Mouse (Mus musculus): ENCODE measurements around the gene Baiap2l1. TPM values are rescaled to one million over a fixed set of nuclear protein-coding genes. Genes with fewer than 3 reads are reported as not detected.

Baiap2l1 gene
- polyA plus RNA-seq, 1 experiment from 2014 or later, result 1.2 TPM

DNA sequence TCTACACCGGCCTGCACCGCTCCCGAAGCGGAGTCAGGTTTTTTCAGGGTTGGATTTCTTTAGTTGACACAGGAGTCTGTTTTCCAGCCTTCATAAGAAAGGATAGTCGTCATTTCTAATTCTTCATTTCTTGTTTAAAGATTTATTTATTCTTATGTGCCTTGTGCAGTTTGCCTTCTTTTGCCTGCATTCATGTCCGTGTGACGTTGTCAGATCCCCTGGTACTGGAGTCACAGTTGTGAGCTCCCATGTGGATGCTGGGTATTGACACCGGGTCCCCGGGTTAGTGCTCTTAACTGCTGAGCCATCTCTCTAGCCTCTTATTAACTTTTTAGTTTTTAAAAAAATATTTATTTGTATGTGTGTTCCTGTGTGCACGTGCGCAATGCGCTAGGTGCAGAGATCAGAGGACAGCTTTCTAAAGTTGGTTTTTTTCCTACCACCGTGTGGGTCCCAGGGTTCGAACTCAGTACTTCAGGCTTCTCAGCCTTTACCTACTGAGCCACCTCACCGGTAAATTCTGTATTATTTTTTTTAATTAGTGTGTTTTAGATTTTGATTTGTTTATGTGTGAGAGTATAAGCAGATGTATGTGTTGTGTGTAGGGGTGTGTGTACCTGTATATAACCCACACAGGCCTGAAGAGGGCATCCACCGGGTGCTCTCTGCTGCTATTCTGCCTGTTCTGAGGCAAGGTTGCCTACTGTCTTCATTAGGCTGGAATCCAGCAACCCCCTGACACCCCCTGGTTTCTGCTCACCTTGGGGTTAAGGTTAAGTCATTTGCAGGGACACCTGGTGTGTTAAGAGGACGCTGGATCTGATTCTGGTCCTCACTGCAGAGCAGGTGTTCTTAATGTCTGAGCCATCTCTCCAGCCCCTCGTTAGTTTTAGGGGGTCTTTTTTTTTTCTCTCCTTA is 133.8 kb downstream of the Baiap2l1 start:
- H3K36me3 ChIP-seq (ENCODE audit: control insufficient read depth, insufficient read depth, low read length), result no peaks in the 10 kb centered on the region
- peak overlapping the region; percentile 49 for H3K4me3 ChIP-seq (ENCODE audit: low read depth, low read length)
- H3K4me2 ChIP-seq (ENCODE audit: low read length), result peak overlapping the region; percentile 62
- H3K9ac ChIP-seq (ENCODE audit: low read depth, low read length), result peak overlapping the region; percentile 61
- no peaks in the 10 kb centered on the region for H3K9me3 ChIP-seq (replicated peaks; ENCODE audit: control insufficient read depth, low read length, poor library complexity, severe bottlenecking)
- H3K27me3 ChIP-seq (ENCODE audit: control insufficient read depth, insufficient read depth, low read depth, low read length), result no peaks in the 10 kb centered on the region
- peak; percentile 44; the same call in 1 of the 2 replicates for ATAC-seq
- WGBS, result 24% methylated on average over 18 of the region's 18 CpGs
- H3K4me1 ChIP-seq (ENCODE audit: control insufficient read depth, insufficient read depth, low read length), result peaks cover 18% of the 10 kb centered on the region
- H3K27ac ChIP-seq (ENCODE audit: low read length), result peak overlapping the region; percentile 68

DNA sequence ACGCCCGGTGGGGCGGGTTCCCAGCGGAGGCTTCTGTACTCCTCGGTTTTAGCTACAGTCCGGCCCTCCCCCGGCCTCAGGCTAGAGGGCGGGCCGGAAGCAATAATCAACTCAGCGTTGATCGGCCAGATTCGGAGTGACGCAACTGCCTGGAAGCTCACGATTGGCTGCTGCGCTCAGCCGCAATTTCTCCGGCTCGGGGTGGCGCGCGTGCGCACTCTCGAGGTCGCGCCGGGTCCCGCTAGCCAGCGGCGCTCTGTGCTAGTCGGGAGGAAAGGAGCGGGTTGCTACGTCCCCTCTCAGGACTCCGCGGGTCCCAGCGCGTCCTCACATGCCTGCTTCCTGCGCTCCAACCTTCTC is 134.4 kb downstream of the Baiap2l1 start, which contains the start of gene Tecpr1:
Gene Tecpr1, minus strand, starts transcription at position 113 of the 360 bp plus-strand sequence.
- WGBS, result 0% methylated on average over 36 of the region's 37 CpGs
- Histone ChIP-seq H3K9me3 (replicated peaks; ENCODE audit: control insufficient read depth, low read length, poor library complexity, severe bottlenecking) (no peaks in the 10 kb centered on the region), H3K4me1 (ENCODE audit: control insufficient read depth, insufficient read depth, low read length) (peaks cover 18% of the 10 kb centered on the region), H3K4me3 (ENCODE audit: low read depth, low read length) (peak within 1 kb of the TSS; percentile 49), H3K4me2 (ENCODE audit: low read length) (peak within 1 kb of the TSS; percentile 89), H3K27me3 (ENCODE audit: control insufficient read depth, insufficient read depth, low read depth, low read length) (no peaks in the 10 kb centered on the region), H3K9ac (ENCODE audit: low read depth, low read length) (peak within 1 kb of the TSS; percentile 85), H3K36me3 (ENCODE audit: control insufficient read depth, insufficient read depth, low read length) (no peaks in the 10 kb centered on the region), H3K27ac (ENCODE audit: low read length) (peak within 1 kb of the TSS; percentile 68)
- ATAC-seq, result peak; percentile 96

DNA sequence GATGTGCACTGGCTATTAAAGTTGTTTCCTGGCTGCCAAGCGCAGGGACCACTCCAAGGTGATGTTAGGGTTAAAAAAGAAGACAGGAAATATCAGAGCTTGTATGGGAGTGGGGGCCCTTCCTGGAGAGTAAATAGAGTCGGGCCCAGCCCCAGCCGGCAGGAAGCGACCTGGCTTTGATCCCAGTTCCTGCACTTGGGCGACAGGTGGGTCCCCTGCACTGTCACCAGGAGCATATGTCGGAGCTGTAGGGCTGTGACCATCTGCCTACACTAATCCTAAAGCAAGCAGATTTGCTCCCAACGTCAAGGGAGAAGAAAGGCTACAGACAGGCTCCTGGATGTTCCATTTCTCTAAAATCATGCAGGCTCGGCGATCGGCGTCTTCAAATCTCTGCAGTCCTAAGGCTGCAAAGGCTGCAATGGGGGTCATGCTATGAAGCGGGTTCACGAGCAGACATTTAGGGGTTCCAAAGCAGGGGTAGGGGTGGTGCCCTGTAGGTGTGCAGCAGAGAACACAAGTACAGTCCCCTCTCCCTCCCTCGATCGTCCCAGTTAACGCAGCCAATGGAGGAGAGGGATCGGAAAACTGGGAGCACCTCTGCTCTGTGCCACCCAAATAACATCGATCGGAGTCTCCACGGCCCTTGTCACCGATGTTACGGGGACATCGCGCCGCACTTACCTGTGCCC is 135.0 kb downstream of the Baiap2l1 start:
- H3K36me3 ChIP-seq (ENCODE audit: control insufficient read depth, insufficient read depth, low read length), result no peaks in the 10 kb centered on the region
- H3K27ac ChIP-seq (ENCODE audit: low read length), result peak overlapping the region; percentile 68
- WGBS, result 4% methylated on average over 25 of the region's 25 CpGs
- H3K4me3 ChIP-seq (ENCODE audit: low read depth, low read length), result peak overlapping the region; percentile 49
- no peaks in the 10 kb centered on the region for H3K27me3 ChIP-seq (ENCODE audit: control insufficient read depth, insufficient read depth, low read depth, low read length)
- H3K9me3 ChIP-seq (replicated peaks; ENCODE audit: control insufficient read depth, low read length, poor library complexity, severe bottlenecking), result no peaks in the 10 kb centered on the region
- peak; percentile 74; the same call in 1 of the 2 replicates for ATAC-seq
- peak overlapping the region; percentile 89 for H3K4me2 ChIP-seq (ENCODE audit: low read length)
- H3K4me1 ChIP-seq (ENCODE audit: control insufficient read depth, insufficient read depth, low read length), result peaks cover 18% of the 10 kb centered on the region
- H3K9ac ChIP-seq (ENCODE audit: low read depth, low read length), result peak overlapping the region; percentile 85

DNA sequence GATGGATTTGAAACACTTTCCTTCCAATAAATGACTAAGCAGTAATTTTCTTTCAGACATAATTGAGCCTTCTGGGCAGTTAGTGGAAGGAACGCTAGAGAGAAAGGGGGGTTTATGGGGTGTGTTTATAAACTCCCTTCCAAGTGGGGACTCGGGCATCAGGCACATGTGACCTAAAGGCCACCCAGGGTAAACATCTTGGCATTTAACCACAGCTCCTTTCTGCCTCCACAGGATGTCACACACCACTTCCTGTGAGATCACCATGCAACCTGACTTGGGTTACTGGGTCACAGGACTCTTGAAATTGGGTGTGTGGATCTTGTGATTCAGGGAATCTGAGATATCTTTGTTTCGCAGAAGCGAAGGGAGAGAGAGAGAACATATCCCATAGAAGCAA is 136.6 kb downstream of the Baiap2l1 start:
- Histone ChIP-seq H3K27ac (ENCODE audit: low read length) (no peak overlapping the region), H3K9ac (ENCODE audit: low read depth, low read length) (no peak overlapping the region), H3K9me3 (replicated peaks; ENCODE audit: control insufficient read depth, low read length, poor library complexity, severe bottlenecking) (no peaks in the 10 kb centered on the region), H3K27me3 (ENCODE audit: control insufficient read depth, insufficient read depth, low read depth, low read length) (no peaks in the 10 kb centered on the region), H3K4me3 (ENCODE audit: low read depth, low read length) (no peak overlapping the region), H3K4me1 (ENCODE audit: control insufficient read depth, insufficient read depth, low read length) (peaks cover 18% of the 10 kb centered on the region), H3K4me2 (ENCODE audit: low read length) (no peak overlapping the region), H3K36me3 (ENCODE audit: control insufficient read depth, insufficient read depth, low read length) (no peaks in the 10 kb centered on the region; the same call in 1 of the 2 replicates)
- WGBS, result 77% methylated on average over 4 of the region's 4 CpGs
- no peak for ATAC-seq

- Histone ChIP-seq H3K4me1 (ENCODE audit: control insufficient read depth, insufficient read depth, low read length) (peaks cover 18% of the 10 kb centered on the region), H3K36me3 (ENCODE audit: control insufficient read depth, insufficient read depth, low read length) (peaks cover 2% of the 10 kb centered on the region; the same call in 1 of the 2 replicates), H3K27me3 (ENCODE audit: control insufficient read depth, insufficient read depth, low read depth, low read length) (no peaks in the 10 kb centered on the region), H3K9me3 (replicated peaks; ENCODE audit: control insufficient read depth, low read length, poor library complexity, severe bottlenecking) (no peaks in the 10 kb centered on the region), H3K27ac (ENCODE audit: low read length) (no peak overlapping the region), H3K4me3 (ENCODE audit: low read depth, low read length) (no peak overlapping the region), H3K4me2 (ENCODE audit: low read length) (no peak overlapping the region), H3K9ac (ENCODE audit: low read depth, low read length) (no peak overlapping the region)
- 79% methylated on average over 5 of the region's 5 CpGs for WGBS
- no peak for ATAC-seq
Observed at GRCm38 (mm10) chr5:144219936-144220335, 138.0 kb downstream of the Baiap2l1 start.

GRCm38 (mm10) chr5:144219306-144219705 is 138.6 kb downstream of the Baiap2l1 start:
- WGBS, result 77% methylated on average over 12 of the region's 12 CpGs
- Histone ChIP-seq H3K9me3 (replicated peaks; ENCODE audit: control insufficient read depth, low read length, poor library complexity, severe bottlenecking) (no peaks in the 10 kb centered on the region), H3K4me2 (ENCODE audit: low read length) (no peak overlapping the region), H3K4me1 (ENCODE audit: control insufficient read depth, insufficient read depth, low read length) (peaks cover 14% of the 10 kb centered on the region), H3K27me3 (ENCODE audit: control insufficient read depth, insufficient read depth, low read depth, low read length) (no peaks in the 10 kb centered on the region), H3K36me3 (ENCODE audit: control insufficient read depth, insufficient read depth, low read length) (peaks cover 2% of the 10 kb centered on the region), H3K4me3 (ENCODE audit: low read depth, low read length) (no peak overlapping the region), H3K27ac (ENCODE audit: low read length) (no peak overlapping the region), H3K9ac (ENCODE audit: low read depth, low read length) (no peak overlapping the region)
- no peak for ATAC-seq

GRCm38 (mm10) chr5:144218061-144218460 is 139.9 kb downstream of the Baiap2l1 start:
- H3K9ac ChIP-seq (ENCODE audit: low read depth, low read length), result no peak overlapping the region
- no peak overlapping the region for H3K27ac ChIP-seq (ENCODE audit: low read length)
- no peak overlapping the region for H3K4me3 ChIP-seq (ENCODE audit: low read depth, low read length)
- H3K4me2 ChIP-seq (ENCODE audit: low read length), result no peak overlapping the region
- ATAC-seq, result no peak
- H3K27me3 ChIP-seq (ENCODE audit: control insufficient read depth, insufficient read depth, low read depth, low read length), result no peaks in the 10 kb centered on the region
- H3K4me1 ChIP-seq (ENCODE audit: control insufficient read depth, insufficient read depth, low read length), result peaks cover 11% of the 10 kb centered on the region
- WGBS, result 89% methylated on average over 7 of the region's 7 CpGs
- H3K36me3 ChIP-seq (ENCODE audit: control insufficient read depth, insufficient read depth, low read length), result peaks cover 7% of the 10 kb centered on the region
- no peaks in the 10 kb centered on the region for H3K9me3 ChIP-seq (replicated peaks; ENCODE audit: control insufficient read depth, low read length, poor library complexity, severe bottlenecking)

GRCm38 (mm10) chr5:144215992-144216391 is 141.9 kb downstream of the Baiap2l1 start:
- no peak for ATAC-seq
- peaks cover 16% of the 10 kb centered on the region for H3K36me3 ChIP-seq (ENCODE audit: control insufficient read depth, insufficient read depth, low read length)

More at GRCm38 (mm10) chr5:144215992-144216391, 141.9 kb downstream of the Baiap2l1 start:
- no peak overlapping the region for H3K4me3 ChIP-seq (ENCODE audit: low read depth, low read length)
- H3K9ac ChIP-seq (ENCODE audit: low read depth, low read length), result no peak overlapping the region
- H3K4me1 ChIP-seq (ENCODE audit: control insufficient read depth, insufficient read depth, low read length), result no peaks in the 10 kb centered on the region
- 77% methylated on average over 2 of the region's 2 CpGs for WGBS
- H3K27ac ChIP-seq (ENCODE audit: low read length), result no peak overlapping the region
- no peaks in the 10 kb centered on the region for H3K9me3 ChIP-seq (replicated peaks; ENCODE audit: control insufficient read depth, low read length, poor library complexity, severe bottlenecking)
- no peak overlapping the region for H3K4me2 ChIP-seq (ENCODE audit: low read length)
- H3K27me3 ChIP-seq (ENCODE audit: control insufficient read depth, insufficient read depth, low read depth, low read length), result no peaks in the 10 kb centered on the region

All from midbrain, embryonic 16.5 days (tissue).